Mouse (Mus musculus) stomach, postnatal 0 days (tissue): ENCODE results near the gene Olfr374.

ENCODE experiments used
- CTCF ChIP-seq: IDR thresholded peaks from 2 replicates; pipeline ENCODE4 v1.5.1; 2016; ENCODE audit warnings: antibody characterized with exemption, low read depth, mild to moderate bottlenecking, moderate library complexity
- EP300 ChIP-seq: optimal IDR thresholded peaks from 2 replicates; pipeline ENCODE3; 2016; ENCODE audit warnings: antibody characterized with exemption

DNA sequence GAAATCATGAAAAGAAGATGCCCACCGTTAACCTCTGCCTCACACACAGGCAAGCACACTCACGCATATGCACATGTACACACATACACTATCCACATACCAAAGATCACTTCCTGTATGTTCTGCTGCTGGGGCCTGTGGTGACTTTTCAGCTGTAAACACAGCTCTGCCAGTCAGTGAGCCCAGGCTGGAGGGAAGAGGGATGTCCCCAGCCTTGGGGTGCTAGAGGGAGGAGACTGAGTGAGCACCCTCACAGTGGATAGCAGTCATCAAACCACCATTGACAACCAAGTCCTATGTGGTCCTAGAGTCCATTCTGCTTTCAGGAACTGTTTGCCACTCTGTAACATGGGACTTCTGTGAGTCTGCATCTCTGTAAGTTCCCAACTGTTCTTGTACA lies 25.1 kb downstream of the Olfr374 start:
- TF ChIP-seq EP300 (no peak), CTCF (no peak)
